Mouse (Mus musculus) CH12.LX (cell line): ENCODE measurements at regions not wholly inside any gene's neighbourhood (a gene's known extent, or its start where the extent isn't known, plus 50 kb on each side); places are given as distances from the start of the nearest gene placed in this dataset.
A peak's percentile ranks its signal among the peaks of the same experiment; 100 is the strongest.

Experiments used
- DNase-seq: peaks from one replicate; pipeline ENCODE4 v3.0.0-alpha.2; 2013; ENCODE audit errors: extremely low read depth
- H3K27ac ChIP-seq: 2 replicates; pipeline ENCODE4 v1.5.1; 2012; ENCODE audit warnings: low read depth, mild to moderate bottlenecking, control low read depth, moderate library complexity; ENCODE audit not compliant: insufficient read depth
- H3K27me3 ChIP-seq: replicated peaks from 2 replicates; pipeline ENCODE3; 2012; ENCODE audit warnings: inconsistent platforms
- H3K36me3 ChIP-seq, 2 experiments: replicated peaks in 1 of 2; 2 replicates each; pipeline versions ENCODE3 to v1.6.1; 2012; ENCODE audit warnings: inconsistent platforms in 1 of 2, low read length in 1 of 2, mild to moderate bottlenecking in 1 of 2, mixed read lengths in 1 of 2, moderate library complexity in 1 of 2; ENCODE audit not compliant: control insufficient read depth in 1 of 2, insufficient read depth in 1 of 2
- H3K4me1 ChIP-seq, 2 experiments: 2 replicates each; pipeline ENCODE4 v1.6.1; 2012; ENCODE audit warnings: inconsistent platforms in 1 of 2, moderate library complexity in 1 of 2; ENCODE audit not compliant: insufficient read depth in 2 of 2, control insufficient read depth in 1 of 2
- H3K4me2 ChIP-seq: 2 replicates; pipeline ENCODE4 v1.6.1; 2012; ENCODE audit warnings: low read depth, mild to moderate bottlenecking, control low read depth; ENCODE audit not compliant: poor library complexity, insufficient read depth, severe bottlenecking
- H3K4me3 ChIP-seq, 3 experiments: fragments of 150-350 bp in 1 of 3; sonication (generic) in 1 of 3; replicated peaks in 1 of 3; 2 replicates each; pipeline versions ENCODE3 to v1.5.1; 2011 to 2012; ENCODE audit warnings: low read depth in 2 of 3, low read length in 2 of 3, mild to moderate bottlenecking in 2 of 3, moderate library complexity in 2 of 3, control low read depth in 1 of 3, improper control_type of control experiment in 1 of 3, inconsistent platforms in 1 of 3, mixed read lengths in 1 of 3; ENCODE audit not compliant: poor library complexity in 1 of 3
- H3K79me2 ChIP-seq: replicated peaks from 2 replicates; pipeline ENCODE4 v1.6.1; 2012; ENCODE audit warnings: mild to moderate bottlenecking, moderate library complexity; ENCODE audit not compliant: control insufficient read depth, poor library complexity, insufficient read depth, severe bottlenecking; ENCODE audit errors: extremely low read depth
- H3K9ac ChIP-seq: 2 replicates; pipeline ENCODE4 v1.6.1; 2012; ENCODE audit warnings: low read depth, mild to moderate bottlenecking, control low read depth, moderate library complexity; ENCODE audit not compliant: insufficient read depth
- H3K9me3 ChIP-seq: replicated peaks from 2 replicates; pipeline ENCODE3; 2012; ENCODE audit warnings: low read length, inconsistent platforms, mixed read lengths
- CHD2 ChIP-seq: IDR thresholded peaks from 2 replicates; pipeline ENCODE4 v1.6.1; 2011; ENCODE audit warnings: low read length, improper control_type of control experiment
- CTCF ChIP-seq, 2 experiments: IDR thresholded peaks in 1 of 2; conservative IDR thresholded peaks in 1 of 2; 2 replicates each; pipeline ENCODE4 v1.5.1; 2011 to 2012; ENCODE audit warnings: low read depth in 2 of 2, low read length in 2 of 2, improper control_type of control experiment in 1 of 2, inconsistent platforms in 1 of 2, mild to moderate bottlenecking in 1 of 2, moderate library complexity in 1 of 2
- E2F4 ChIP-seq: IDR thresholded peaks from 2 replicates; pipeline ENCODE4 v1.6.1; 2011; ENCODE audit warnings: low read depth, low read length, improper control_type of control experiment; ENCODE audit not compliant: insufficient replicate concordance
- HCFC1 ChIP-seq: IDR thresholded peaks from 2 replicates; pipeline ENCODE4 v1.6.1; 2012; ENCODE audit warnings: low read depth, mild to moderate bottlenecking, inconsistent platforms, low read length, improper control_type of control experiment
- JUN ChIP-seq: IDR thresholded peaks from 2 replicates; pipeline ENCODE4 v1.6.1; 2011; ENCODE audit warnings: low read depth, mild to moderate bottlenecking, low read length, improper control_type of control experiment, moderate library complexity; ENCODE audit not compliant: insufficient read depth
- MAFK ChIP-seq: IDR thresholded peaks from 2 replicates; pipeline ENCODE4 v1.6.1; 2011; ENCODE audit warnings: low read length, improper control_type of control experiment; ENCODE audit not compliant: insufficient replicate concordance
- MAX ChIP-seq: IDR thresholded peaks from 2 replicates; pipeline ENCODE4 v1.6.1; 2011; ENCODE audit warnings: low read length, improper control_type of control experiment
- NELFE ChIP-seq: IDR thresholded peaks from 2 replicates; pipeline ENCODE4 v1.6.1; 2011; ENCODE audit warnings: low read depth, low read length, improper control_type of control experiment
- RAD21 ChIP-seq: IDR thresholded peaks from 2 replicates; pipeline ENCODE4 v1.6.1; 2011; ENCODE audit warnings: low read depth, mild to moderate bottlenecking, low read length, improper control_type of control experiment, moderate library complexity
- RCOR1 ChIP-seq: conservative IDR thresholded peaks from 2 replicates; pipeline ENCODE4 v1.6.1; 2012; ENCODE audit warnings: low read depth, mild to moderate bottlenecking, inconsistent platforms, low read length, improper control_type of control experiment
- SIN3A ChIP-seq: IDR thresholded peaks from 2 replicates; pipeline ENCODE4 v1.6.1; 2012; ENCODE audit warnings: low read length, improper control_type of control experiment, inconsistent platforms
- TCF12 ChIP-seq: IDR thresholded peaks from 2 replicates; pipeline ENCODE4 v1.6.1; 2014; ENCODE audit warnings: low read depth, mild to moderate bottlenecking, inconsistent platforms, low read length, improper control_type of control experiment
- UBTF ChIP-seq: IDR thresholded peaks from 2 replicates; pipeline ENCODE4 v1.6.1; 2012; ENCODE audit warnings: low read depth, mild to moderate bottlenecking, inconsistent platforms, low read length, improper control_type of control experiment, moderate library complexity
- ZC3H11A ChIP-seq: IDR thresholded peaks from 2 replicates; pipeline ENCODE4 v1.6.1; 2012; ENCODE audit warnings: low read depth, mild to moderate bottlenecking, inconsistent platforms, low read length, improper control_type of control experiment
- ZKSCAN1 ChIP-seq: IDR thresholded peaks from 2 replicates; pipeline ENCODE4 v1.6.1; 2012; ENCODE audit warnings: low read depth, inconsistent platforms, low read length, improper control_type of control experiment, borderline replicate concordance
- ZMIZ1 ChIP-seq: IDR thresholded peaks from 2 replicates; pipeline ENCODE4 v1.6.1; 2012; ENCODE audit warnings: low read depth, mild to moderate bottlenecking, inconsistent platforms, low read length, improper control_type of control experiment
- ZNF384 ChIP-seq: IDR thresholded peaks from 2 replicates; pipeline ENCODE4 v1.6.1; 2012; ENCODE audit warnings: low read depth, low read length, improper control_type of control experiment, inconsistent platforms
- dilution Hi-C: fragments of 300-500 bp; cut with MboI; formaldehyde crosslinking; loops from 2 replicates; pipeline ENCODE4 v1.14.3; 2020; ENCODE audit warnings: low sequenced_read_pairs; ENCODE audit not compliant: extremely low pct_unique_long_range_greater_than_20kb, extremely low pct_ligation_motif_present
- in situ Hi-C: fragments of 300-500 bp; cut with MboI; formaldehyde crosslinking; loops from 3 replicates; pipeline ENCODE4 v1.14.3; 2019; ENCODE audit warnings: low sequenced_read_pairs, low pct_ligation_motif_present, low pct_unique_long_range_greater_than_20kb, mixed read lengths

- Histone ChIP-seq H3K4me1 (no peaks in the 10 kb centered on the region), H3K4me3 (no peak overlapping the region), H3K27me3 (no peaks in the 10 kb centered on the region), H3K36me3 (no peaks in the 10 kb centered on the region), H3K27ac (no peak overlapping the region), H3K9ac (no peak overlapping the region), H3K4me2 (no peak overlapping the region), H3K9me3 (no peaks in the 10 kb centered on the region), H3K79me2 (no peaks in the 10 kb centered on the region)
- in situ Hi-C loops (loop anchor here (25.0 kb wide), 1 partner anchor 233 kb away; no protein-coding TSS in a partner anchor), dilution Hi-C loops (no loop called here)
- peak; percentile 14 for DNase-seq
- TF ChIP-seq RCOR1 (no peak), MAX (no peak), NELFE (no peak), SIN3A (no peak), TCF12 (no peak), HCFC1 (no peak), ZNF384 (no peak), CTCF (conservative IDR thresholded peaks at IDR 0.05 in 1 of 2, IDR thresholded peaks at IDR 0.05 in 1 of 2; ENCODE audit: low read depth in 2 of 2, low read length in 2 of 2) (peak in 1 of 2 experiments; percentile 42; a peak in 2 of 4 replicates), RAD21 (peak; percentile 30), ZKSCAN1 (no peak)
Measured at GRCm38 (mm10) chrX:6254058-6254457, 66.5 kb downstream of the Bmp15 start.

DNA sequence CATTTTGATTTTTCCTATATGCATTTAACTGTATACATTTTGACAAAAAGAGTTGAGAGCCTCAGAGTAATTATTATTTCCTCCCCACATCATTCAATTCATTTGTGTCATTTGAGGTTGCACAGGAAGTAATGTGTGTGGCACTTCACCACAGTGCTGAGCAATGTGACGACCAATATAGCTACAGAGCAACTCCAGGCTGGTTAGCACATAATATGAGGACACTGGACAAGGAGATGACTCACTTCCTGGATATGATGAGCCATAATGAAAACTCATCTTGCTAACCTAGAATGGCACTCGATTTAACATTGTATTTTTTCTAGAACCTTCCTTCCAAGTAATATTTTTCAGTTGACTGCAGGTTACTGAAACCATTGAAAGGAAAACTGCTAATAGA lies 67.6 kb downstream of the Bmp15 start:
- dilution Hi-C loops = no loop called here
- in situ Hi-C loops = loop anchor here (25.0 kb wide), 1 partner anchor 234 kb away; no protein-coding TSS in a partner anchor
- H3K79me2 ChIP-seq = no peaks in the 10 kb centered on the region
- no peak for DNase-seq
- H3K9ac ChIP-seq = no peak overlapping the region
- H3K9me3 ChIP-seq = no peaks in the 10 kb centered on the region
- H3K27ac ChIP-seq = no peak overlapping the region
- no peaks in the 10 kb centered on the region for H3K4me1 ChIP-seq
- TF ChIP-seq JUN (no peak), ZC3H11A (no peak), ZMIZ1 (no peak), MAFK (no peak), CHD2 (no peak), E2F4 (no peak), SIN3A (no peak), TCF12 (no peak), UBTF (no peak)
- H3K4me3 ChIP-seq = no peak overlapping the region
- no peak overlapping the region for H3K4me2 ChIP-seq
- no peaks in the 10 kb centered on the region for H3K27me3 ChIP-seq
- no peaks in the 10 kb centered on the region for H3K36me3 ChIP-seq
